Mouse (Mus musculus): ENCODE measurements at regions not wholly inside any gene's neighbourhood (a gene's known extent, or its start where the extent isn't known, plus 50 kb on each side); places are given as distances from the start of the nearest gene placed in this dataset.

DNA sequence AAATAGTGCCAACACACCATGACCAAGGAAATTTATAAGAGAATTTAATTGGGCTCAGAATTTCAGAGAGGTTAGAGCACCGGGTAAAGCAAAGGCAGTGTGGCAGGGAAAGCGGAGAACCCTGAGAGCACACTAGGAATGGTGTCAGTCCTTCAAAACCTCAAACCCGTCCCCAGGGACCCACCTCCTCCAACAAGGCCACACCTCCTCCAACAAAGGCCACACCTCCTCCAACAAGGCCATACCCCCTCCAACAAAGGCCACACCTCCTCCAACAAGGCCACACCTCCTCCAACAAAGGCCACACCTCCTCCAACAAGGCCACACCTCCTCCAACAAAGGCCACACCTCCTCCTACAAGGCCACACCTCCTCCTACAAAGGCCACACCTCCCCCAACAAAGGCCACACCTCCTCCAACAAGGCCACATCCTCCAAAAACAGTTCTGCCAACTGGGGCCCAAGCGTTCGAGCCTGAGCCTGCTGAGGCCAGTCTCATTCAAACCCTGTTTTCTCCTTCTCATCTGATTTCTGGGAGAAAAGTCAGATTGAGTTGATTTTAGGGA is 109.8 kb upstream of the Zfp217 start:
- DNase-seq, result no peak

DNA sequence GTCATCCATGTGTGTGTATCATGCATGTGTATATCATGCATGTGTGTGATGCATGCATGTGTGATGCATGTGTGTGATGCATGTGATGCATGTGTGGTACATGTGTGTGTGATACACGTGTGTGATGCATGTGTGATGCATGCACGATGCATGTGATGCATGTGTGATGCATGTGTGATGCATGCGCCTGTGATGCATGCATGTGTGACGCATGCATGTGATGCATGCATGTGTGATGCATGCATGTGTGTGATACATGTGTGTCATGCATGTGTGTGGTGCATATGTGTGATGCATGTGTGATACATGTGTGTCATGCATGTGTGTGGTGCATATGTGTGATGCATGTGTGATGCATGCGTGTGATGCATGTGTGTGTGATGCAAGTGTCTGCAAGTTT is 108.1 kb upstream of the Zfp217 start:
- DNase-seq, result no peak

DNA sequence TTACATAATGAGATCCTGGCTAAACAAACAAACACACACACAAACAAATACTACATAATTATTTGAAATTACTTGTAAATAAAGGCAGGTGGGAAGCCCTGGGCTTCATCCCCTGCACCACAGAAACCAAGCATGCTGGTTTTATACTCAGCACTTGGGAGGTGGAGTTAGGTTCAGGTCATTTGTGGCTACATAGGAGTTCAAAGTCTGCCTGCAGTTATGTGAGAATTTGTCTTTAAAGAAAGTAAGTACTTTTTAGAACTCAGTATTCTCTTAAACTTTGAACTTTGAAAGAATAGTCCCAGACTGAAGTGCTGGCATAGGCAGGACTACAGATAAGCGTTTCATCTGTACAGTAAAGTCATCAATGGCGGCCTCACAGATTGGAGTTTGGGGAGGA is 107.6 kb upstream of the Zfp217 start:
- DNase-seq, result no peak

DNA sequence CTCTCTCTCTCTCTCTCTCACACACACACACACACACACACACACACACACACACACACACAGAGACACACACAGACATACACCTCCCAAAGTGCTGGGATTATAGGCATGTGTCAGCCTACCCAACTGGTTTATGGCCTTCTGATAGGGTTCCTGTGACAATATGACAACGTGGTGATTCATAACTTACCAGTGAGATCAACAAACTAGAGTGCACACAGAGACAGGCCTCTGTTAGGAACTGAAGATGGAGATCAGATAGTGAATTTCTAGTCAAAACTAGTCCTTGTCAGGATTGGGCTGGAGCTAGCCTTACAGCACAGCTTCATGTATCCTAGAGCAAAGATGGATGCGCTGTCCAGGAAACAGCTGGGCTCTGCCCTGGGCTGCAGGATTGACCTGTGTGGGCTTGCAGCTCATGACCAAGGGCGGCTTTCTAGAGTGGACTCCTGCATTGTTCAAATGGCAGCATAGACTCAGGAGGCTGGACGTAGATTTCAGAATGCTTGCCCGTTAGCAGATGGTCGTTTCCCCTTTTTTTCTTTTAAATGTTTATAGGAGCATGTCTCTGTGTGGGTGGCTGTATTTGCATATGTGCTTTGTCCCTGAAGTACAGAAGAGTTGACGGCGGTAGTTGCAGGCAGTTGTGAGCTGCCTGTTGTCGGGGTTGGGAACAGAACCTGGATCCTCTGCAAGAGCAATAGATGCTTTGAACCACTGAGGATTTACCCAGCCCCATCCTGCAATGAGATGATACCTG is 106.0 kb upstream of the Zfp217 start:
- DNase-seq, result no peak

DNA sequence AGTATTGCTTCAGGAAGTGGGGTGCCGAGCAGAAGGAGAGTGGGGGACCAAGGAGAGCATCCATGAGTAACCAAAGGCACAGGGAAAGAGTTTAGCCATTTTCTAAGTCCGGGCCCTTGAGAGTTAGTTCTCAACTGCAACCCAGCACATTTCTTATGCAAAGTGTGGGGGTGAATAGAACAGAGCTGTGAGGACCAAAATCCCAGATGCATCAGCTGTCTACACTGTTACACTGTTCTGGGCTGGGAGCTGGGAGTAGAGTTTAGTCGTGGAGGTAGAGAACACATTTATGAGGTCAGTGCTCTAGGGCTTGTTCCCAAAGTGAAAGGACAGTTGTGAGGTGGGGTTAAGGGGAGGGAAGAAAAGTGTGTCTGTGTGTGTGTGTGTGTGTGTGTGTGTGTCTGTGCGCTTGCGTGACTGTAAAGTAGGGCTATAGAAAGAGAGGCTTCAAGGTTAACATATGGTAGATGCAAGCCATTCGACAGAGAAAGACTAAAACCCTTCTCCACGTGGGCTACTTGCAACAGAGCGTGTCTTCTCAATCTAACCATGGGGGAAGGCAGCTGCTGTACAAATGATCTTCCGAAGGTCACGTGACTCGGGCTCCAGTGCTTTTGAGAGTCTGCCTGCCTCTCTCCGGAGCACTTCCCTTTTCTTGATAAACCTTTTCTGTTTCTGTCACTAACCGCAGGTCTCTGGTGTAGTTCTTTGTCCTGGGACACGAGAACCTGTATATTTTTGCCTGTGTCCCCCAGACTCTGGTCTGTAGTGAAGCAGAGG is 104.5 kb upstream of the Zfp217 start:
- DNase-seq, result no peak

DNA sequence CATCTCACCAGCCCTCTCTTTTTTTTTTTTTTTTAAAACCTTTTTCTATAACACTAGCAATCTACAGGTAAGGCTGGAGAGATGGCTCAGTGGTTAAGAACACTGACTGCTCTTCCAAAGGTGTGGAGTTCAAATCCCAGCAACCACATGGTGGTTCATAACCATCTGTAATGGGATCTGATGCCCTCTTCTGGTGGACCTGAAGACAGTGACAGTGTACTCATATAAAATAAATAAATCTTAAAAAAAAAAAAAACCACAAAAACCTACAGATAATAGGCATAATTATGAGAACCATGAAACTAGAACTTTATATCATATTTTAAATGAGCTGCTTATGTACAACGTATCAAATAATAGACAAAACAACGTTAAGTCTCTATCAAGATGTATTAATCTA is 102.8 kb upstream of the Zfp217 start:
- DNase-seq, result no peak

DNA sequence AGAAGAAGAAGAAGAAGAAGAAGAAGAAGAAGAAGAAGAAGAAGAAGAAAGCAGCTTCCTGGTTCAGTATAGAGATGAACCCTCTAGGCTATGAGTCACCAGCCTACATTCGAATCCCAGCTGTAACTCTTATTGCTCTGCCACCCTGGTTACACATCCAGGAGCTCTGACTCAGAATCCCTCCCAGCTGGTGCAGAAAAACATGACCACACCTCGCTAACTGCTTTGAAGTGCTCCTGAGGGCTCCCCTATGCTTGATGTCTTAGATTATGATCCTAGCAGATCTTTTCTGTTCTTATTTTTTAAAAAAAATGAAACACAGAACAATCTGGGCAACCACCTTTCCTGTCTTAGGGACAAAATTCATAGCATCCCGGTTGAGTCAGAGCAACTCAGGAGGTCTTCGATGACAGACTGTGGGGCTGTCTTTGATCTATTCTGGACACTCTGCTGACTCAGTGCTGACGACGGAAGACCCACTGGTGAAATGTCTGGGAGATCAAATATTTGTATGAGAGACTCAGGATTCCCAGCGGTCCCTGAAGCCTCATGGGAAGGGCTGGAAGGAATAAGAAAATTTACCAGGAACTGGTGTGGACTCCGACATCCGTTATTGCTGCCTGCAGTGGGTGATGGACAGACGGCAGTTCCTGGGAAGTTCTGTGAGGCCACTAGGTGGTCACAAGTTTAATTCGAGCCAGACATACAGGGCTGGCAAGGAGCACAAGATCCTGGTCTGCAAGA is 100.0 kb upstream of the Zfp217 start:
- DNase-seq, result no peak

DNA sequence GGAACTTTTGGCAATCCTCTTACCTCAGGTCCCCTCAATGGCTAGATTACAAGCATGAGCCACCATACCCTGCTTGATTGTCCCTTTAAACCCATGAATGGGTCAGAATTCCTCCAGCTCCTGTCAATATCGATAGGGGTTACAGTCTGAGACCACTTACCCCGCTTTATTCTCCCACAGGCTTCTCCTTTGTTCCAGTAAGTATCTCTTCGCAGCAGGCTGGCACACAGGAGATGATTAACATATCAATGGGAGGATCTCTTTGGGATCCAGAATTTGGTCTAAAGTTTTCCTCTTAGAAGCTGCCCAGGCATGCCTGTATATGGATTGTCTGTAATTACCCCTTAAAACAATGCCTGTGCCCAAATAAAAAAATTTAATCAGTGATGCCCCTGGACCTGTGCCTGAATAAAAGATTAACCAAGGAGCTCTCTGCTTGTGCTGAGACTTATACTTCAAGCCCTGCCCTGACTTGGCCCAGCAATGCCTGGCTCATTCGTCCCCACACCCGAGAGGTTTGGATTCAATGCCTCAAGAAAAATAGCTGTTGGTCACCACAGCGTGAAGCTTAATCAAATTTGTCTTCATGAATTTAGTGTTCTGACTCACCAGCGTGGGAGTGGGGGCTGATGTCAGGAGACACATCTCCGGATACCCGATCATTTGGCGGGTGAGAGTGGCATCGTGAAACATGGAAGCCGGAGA is 97.9 kb upstream of the Zfp217 start:
- DNase-seq, result peak; percentile 80

DNA sequence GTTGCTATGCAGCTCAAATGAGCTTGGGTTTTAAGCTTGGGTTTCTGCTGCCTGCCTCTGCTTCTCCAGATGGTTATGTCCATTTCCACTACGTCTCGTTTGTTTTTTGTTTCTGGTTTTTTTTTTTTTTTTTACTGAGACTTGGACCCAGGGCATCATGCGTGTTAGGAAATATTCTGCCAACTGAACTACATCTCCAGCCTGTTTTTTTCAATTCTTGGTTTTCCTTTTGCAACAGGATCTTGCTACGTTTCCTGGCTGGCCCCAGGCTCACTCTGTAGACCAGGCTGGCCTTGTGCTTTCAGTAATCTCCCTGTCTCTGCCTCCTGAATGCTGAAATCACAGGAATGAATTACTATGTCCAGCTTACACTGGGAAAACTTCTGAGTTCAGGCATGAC is 96.2 kb upstream of the Zfp217 start:
- no peak for DNase-seq

DNA sequence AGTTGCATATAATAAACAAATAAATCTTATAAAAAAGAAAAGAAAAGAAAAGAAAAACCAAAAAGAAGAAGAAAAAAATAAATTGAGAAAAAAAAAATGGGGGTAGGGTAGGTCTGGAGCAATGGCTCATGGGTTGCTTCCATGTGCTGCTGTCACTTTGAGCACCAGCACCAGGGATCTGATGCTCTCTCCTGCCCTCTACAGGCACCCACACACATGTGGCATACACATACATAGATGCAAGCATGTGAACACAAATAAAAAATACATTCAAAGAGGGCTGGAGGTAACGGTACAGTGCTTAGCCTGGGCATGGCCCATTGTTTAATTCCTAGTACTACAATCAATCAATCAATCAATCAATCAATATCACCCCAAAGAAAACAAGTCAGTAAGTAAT is 90.1 kb upstream of the Zfp217 start:
- DNase-seq, result peak; percentile 35

DNA sequence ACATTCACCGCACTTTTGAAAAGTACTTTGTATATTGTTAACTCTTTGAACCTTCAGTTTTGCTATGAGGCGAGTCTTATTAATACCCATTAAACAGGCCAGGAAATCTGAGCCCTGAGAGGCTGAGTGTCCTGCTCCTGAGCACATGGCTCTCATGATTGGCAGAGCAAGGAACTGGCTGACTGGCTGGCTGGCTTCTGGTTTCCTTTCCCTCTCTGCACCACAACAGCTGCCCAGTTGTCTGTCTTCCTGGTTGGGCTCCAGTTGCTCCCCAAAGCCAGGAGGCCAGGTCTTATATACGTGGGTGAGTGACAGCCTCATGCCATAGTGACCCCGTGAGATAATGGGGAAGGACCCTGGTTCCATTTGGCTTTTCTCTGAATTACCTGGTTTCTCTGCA is 85.5 kb upstream of the Zfp217 start:
- DNase-seq, result no peak

DNA sequence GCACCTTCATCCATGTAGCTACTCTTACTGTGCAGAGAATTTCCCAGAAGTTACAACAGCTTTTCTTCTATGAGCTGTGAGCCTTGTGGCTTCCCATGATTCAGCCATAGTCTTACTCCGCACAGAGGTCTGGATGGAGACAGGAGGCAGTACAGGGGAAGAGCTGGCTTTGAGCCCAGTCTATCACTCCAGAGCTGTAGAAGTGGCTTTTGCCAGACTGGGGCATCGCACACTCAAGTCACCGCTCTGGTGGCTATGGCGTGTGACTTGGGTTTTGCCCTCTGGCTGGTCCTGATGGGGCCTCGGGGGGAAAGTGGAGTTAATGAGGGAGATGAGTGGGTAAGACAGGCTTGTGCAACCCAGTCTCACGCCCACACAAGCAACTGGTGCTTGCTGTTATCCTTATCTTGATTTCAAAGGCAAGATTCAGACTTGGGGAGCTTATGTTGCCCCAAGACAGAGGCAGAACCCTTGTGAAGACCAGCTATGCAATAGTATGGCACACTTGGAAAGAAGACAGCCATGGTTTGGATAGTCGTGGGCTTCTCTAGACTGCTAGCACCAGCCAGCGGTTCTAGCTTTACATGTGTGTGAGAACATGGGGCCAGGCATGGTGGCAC is 81.7 kb upstream of the Zfp217 start:
- DNase-seq, result no peak

DNA sequence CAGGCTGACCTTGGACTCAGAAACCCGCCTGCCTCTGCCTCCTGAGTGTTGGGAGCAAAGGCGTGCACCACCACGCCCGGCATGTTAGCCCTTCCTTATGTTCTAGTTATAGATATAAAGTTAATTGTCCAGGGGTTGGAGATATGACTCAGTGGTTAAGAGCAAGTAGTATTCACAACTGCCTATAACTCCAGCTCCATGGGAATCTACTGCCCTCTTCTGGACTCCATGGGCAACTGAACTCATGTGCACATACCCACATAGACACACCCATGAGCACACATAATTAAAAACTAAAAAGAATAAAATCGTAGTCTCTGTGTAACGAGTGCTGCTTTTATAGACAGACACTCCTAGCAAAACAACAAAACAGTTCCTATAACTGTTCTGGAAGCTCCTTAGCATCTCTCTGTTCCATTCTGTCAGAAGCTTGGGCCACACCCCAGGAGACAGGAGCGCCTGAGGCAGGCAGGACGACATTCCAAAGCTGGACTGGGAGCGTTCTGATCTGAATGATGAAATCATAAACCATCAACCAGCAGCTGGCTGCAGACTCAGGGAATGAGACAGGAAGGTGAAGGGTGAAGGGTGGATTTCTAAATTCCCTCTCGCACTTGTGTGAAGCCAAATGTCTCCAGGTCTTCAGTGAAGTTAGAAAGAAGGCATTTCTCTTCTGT is 80.6 kb upstream of the Zfp217 start:
- DNase-seq, result no peak

DNA sequence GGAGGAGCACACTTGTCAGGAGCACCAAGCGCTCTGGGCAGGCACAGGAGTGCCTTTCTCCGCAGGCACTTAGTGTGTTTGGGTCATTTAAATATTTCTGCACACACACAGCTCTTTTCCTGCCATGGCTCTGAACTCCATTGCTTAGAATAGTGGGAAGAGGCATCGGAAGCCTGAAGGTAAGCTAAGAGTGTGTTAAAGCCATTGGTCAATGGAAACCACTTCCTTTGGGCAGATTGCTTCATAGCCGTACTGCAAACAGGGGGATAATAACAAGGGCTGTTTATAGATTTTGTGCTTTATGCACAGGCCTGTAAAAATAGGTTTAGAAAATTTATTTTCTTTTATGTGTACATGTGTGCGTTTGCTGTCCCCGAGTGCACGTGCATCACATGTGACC is 76.0 kb upstream of the Zfp217 start:
- DNase-seq, result no peak

DNA sequence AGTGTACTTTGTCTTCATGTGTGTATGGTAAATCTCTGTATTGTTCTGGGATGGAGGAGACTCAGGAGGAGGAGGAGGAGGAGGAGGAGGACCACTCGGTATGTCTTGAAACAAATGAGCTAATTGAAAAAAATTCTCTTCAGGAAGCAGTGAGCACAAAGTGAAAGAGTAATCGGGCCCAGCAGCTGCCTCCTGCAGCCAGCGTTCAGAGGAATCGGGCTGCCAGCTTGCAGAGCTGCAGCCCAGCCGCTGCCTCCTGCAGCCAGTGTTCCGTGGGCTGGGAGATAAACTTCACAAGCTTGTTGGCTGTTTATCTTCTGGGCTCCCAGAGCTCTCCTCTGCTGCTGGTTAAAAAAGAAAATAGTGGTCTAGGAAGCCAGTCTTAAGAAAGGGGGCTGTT is 74.9 kb upstream of the Zfp217 start:
- peak; percentile 28 for DNase-seq

DNA sequence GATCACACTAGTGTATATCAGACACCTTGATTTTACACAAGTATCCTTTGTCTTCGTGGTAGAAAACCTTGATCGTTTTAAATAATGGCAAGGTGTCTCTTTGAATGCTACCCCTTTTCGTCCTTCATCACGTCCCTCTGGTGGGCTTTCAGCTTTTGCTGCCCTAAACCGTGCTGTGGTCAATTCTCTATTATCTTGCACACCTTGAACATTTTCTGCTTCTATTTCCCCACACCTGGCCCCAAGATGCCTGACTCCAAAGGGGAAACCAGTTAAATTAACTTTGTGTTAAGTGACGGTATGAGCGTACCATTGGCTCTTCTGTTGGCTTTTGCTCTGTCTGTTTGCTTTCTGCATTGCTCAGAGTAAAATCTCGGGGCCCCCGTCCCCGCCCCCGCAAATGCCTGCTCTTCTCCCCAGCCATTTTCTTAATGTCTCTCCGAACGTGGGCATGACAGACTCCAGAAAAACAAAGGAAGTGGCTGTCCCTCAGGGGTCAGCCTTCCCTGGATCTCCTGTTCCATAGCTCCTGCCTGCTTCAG is 74.2 kb upstream of the Zfp217 start:
- no peak for DNase-seq

DNA sequence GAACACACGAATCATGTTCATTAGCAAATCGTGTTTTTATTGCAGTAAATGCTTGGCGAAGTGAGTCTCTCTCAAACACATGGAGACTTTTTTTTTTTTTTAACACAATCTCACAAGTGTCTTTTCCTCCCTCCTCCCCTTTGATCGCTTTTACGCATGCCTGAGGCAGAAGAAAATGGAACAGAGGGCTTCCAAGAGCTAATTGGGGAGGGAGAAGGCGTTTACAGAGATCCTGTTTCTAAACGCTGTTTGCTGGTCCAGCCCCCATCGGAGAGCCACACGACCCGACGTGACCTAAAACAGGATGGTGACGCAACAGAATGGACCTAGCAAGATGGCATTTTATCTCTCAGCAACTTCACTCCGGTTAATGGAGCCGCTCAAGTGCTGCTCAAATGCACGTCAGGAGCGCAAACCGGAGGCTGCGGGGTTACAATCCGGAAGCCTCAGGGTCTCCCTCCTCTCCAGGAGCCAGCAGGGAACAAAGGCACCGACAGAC is 73.0 kb upstream of the Zfp217 start:
- peak; percentile 82 for DNase-seq

DNA sequence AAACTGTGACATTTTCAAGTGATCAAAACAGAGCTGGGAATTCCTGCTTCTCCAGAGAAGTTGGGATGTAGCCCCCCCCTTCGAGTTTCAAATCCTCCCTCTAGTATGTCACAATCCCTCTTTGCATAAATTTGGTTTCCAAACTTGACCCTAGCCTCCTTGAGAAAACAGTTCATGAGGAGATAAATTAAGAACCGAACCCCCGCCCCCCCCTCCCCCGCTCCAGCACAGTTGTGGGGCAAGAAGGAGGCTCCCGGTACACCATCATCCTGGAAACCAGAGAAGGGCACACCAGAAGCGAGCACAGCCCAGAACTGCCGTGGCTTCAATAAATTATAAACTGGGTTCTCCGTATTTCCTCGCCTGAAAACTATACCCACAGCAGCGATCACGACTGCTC is 72.5 kb upstream of the Zfp217 start:
- DNase-seq, result no peak

DNA sequence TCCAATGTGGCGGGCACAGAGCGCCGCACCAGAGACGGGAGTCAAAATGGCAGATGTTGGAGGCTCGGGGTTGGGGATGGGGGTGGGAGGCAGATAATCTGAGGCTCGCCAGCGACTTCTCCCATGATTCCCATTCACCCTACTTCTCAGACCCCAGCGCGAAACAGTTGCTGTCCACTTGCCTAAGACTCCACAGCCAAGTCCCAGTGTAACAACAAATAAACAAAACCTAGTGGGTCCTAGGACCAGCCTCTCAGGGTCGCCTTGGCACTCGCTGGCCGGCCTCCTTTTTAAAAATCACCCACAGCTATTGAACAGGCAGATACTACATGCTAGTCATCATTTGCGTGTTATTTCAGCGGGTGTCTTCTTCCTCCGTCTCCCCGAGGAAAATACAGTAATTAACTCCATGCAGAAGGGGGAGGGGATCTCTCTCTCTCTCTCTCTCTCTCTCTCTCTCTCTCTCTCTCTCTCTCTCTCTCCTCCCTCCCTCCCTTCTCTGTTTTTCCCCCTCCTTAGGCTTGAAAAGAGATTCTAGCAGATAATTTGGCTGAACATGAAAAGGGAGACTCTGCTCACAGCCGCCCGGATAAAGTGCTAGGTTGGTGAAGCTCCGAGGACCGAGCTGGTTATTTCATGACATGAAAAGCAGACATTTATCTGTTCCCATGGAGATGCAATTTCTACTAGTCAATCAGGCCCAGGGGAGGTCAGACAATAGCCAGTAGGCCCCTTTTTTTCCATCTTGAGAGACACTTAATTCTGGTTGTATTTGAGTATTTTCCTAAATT is 71.9 kb upstream of the Zfp217 start:
- DNase-seq, result peak; percentile 68

DNA sequence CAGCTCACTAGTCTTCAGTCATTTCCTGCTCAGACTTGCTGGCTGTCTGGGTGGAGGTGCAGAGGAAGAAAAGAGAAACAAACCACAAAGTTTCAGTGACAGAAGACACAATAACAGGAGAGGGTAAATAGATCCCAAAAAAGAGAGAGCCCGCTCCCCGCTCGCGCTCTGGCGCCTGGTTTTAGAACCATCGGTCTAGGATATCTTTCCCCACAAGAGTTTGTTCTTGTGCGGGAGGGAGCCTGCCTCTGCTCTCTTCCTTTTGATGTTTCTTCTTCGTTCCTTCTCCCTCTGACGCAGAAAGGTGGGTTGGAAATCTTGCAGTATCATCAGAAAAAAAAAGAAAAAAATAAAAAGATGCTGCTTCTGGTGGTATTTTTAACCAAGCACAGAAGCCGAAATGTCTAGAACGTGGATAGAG is 71.3 kb upstream of the Zfp217 start:
- DNase-seq, result no peak
